Mouse (Mus musculus) kidney, embryonic 15.5 days (tissue): ENCODE data around the gene Sucla2. TPM values are rescaled to one million over a fixed set of nuclear protein-coding genes. Genes with fewer than 3 reads are reported as not detected.
"Not testable (repeated sequence)": the region's sequence is repeated elsewhere in the genome, so short reads cannot be mapped to it uniquely, and the experiment has no call there.

Experiments used
- ATAC-seq: fragments of 200-750 bp; cut with Nextera tagmentation; replicated peaks from 2 replicates; pipeline ENCODE4 v1.8.0; 2017; ENCODE audit warnings: moderate TSS enrichment; ENCODE audit not compliant: low FRiP score
- H3K27ac ChIP-seq: fragments of 300-500 bp; sonication (generic); 2 replicates; pipeline ENCODE4 v1.5.1; 2015; ENCODE audit warnings: mild to moderate bottlenecking, inconsistent platforms
- H3K27me3 ChIP-seq: fragments of 300-500 bp; sonication (generic); 2 replicates; pipeline ENCODE4 v1.6.1; 2015; ENCODE audit warnings: inconsistent platforms
- H3K36me3 ChIP-seq: fragments of 300-500 bp; sonication (generic); 2 replicates; pipeline ENCODE4 v1.6.1; 2015; ENCODE audit warnings: inconsistent platforms
- H3K4me1 ChIP-seq: fragments of 300-500 bp; sonication (generic); 2 replicates; pipeline ENCODE4 v1.6.1; 2015; ENCODE audit warnings: inconsistent platforms
- H3K4me2 ChIP-seq: fragments of 300-500 bp; sonication (generic); 2 replicates; pipeline ENCODE4 v1.6.1; 2015; ENCODE audit warnings: moderate library complexity, mild to moderate bottlenecking, inconsistent platforms
- H3K4me3 ChIP-seq: fragments of 300-500 bp; sonication (generic); replicated peaks from 2 replicates; pipeline ENCODE4 v1.5.1; 2015; ENCODE audit warnings: mild to moderate bottlenecking, inconsistent platforms
- H3K9ac ChIP-seq: fragments of 300-500 bp; sonication (generic); 2 replicates; pipeline ENCODE4 v1.6.1; 2015; ENCODE audit warnings: mild to moderate bottlenecking, inconsistent platforms
- H3K9me3 ChIP-seq: fragments of 300-500 bp; sonication (generic); replicated peaks from 2 replicates; pipeline ENCODE4 v1.6.1; 2016; ENCODE audit warnings: inconsistent platforms
- WGBS: fragments of 180-500 bp; shearing (Covaris S2); methylation state at CpG from one replicate; pipeline ENCODE4 v1.1.7; 2015; ENCODE audit warnings: mixed read lengths; 5-methylcytosine and 5-hydroxymethylcytosine counted together
- polyA plus RNA-seq: library from polyadenylated mRNA; unstranded; fragments of >200 nt; fragmentation: Nextera tagmentation; extraction: Ambion mirVana; gene quantifications from 2 replicates; pipeline ENCODE4 v1.2.1, GENCODE M21; 2015

Gene Sucla2
- polyA plus RNA-seq, 1 experiment from 2014 or later: 122 TPM

DNA sequence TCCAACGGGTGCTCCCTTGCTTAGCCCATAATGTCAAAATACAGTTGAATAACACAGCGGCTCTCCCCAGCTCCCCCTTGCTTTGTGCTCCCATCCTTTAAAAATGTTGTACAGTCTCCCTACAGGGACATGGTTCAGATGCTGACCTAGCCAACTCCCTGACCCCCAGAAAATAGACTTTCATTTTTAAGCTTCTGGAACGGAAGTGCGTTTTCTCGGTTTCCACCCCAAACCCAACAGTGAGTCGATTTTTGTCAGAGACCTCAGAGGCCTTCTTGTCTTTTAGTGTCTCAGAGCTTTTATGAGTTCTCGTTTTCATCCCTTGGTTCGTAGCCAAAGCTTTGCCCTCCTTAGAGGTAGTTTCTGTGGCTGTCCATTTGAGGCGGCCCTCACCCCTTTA is 23.8 kb upstream of the Sucla2 start:
- Histone ChIP-seq H3K27me3 (no peaks in the 10 kb centered on the region), H3K9ac (no peak overlapping the region), H3K36me3 (no peaks in the 10 kb centered on the region), H3K4me2 (no peak overlapping the region), H3K27ac (no peak overlapping the region), H3K4me3 (no peak overlapping the region), H3K9me3 (no peaks in the 10 kb centered on the region), H3K4me1 (peaks cover 7% of the 10 kb centered on the region; the same call in 1 of the 2 replicates)
- ATAC-seq: no peak
- 83% methylated on average over 9 of the region's 9 CpGs for whole genome bisulfite sequencing

GRCm38 (mm10) chr14:73501721-73502120 is 23.4 kb upstream of the Sucla2 start:
- H3K27me3 ChIP-seq: no peaks in the 10 kb centered on the region
- H3K9me3 ChIP-seq: no peaks in the 10 kb centered on the region
- H3K9ac ChIP-seq: no peak overlapping the region
- H3K4me2 ChIP-seq: no peak overlapping the region
- WGBS: 72% methylated on average over 6 of the region's 6 CpGs
- H3K36me3 ChIP-seq: no peaks in the 10 kb centered on the region
- H3K27ac ChIP-seq: no peak overlapping the region
- peaks cover 7% of the 10 kb centered on the region; the same call in 1 of the 2 replicates for H3K4me1 ChIP-seq
- no peak for ATAC-seq
- no peak overlapping the region for H3K4me3 ChIP-seq

- Histone ChIP-seq H3K4me2 (no peak overlapping the region), H3K27ac (no peak overlapping the region; the same call in 1 of the 2 replicates), H3K9me3 (no peaks in the 10 kb centered on the region), H3K4me1 (peaks cover 7% of the 10 kb centered on the region; the same call in 1 of the 2 replicates), H3K27me3 (no peaks in the 10 kb centered on the region), H3K4me3 (no peak overlapping the region), H3K9ac (no peak overlapping the region), H3K36me3 (no peaks in the 10 kb centered on the region)
- WGBS: 22% methylated on average over 7 of the region's 7 CpGs
- ATAC-seq: no peak
Measured at GRCm38 (mm10) chr14:73502591-73503184, 22.4 kb upstream of the Sucla2 start.

- peaks cover 7% of the 10 kb centered on the region; the same call in 1 of the 2 replicates for H3K4me1 ChIP-seq
- H3K9ac ChIP-seq: no peak overlapping the region
- no peaks in the 10 kb centered on the region for H3K36me3 ChIP-seq
- no peak overlapping the region for H3K4me3 ChIP-seq
- no peak overlapping the region for H3K4me2 ChIP-seq
- no peaks in the 10 kb centered on the region for H3K9me3 ChIP-seq
- H3K27ac ChIP-seq: 0 out of 2 replicates have a peak overlapping the region, but pooled peaks have one; percentile 13
- no peak for ATAC-seq
- H3K27me3 ChIP-seq: no peaks in the 10 kb centered on the region
- WGBS: 59% methylated on average over 13 of the region's 13 CpGs
Measured at GRCm38 (mm10) chr14:73503237-73503933, 21.7 kb upstream of the Sucla2 start.

DNA sequence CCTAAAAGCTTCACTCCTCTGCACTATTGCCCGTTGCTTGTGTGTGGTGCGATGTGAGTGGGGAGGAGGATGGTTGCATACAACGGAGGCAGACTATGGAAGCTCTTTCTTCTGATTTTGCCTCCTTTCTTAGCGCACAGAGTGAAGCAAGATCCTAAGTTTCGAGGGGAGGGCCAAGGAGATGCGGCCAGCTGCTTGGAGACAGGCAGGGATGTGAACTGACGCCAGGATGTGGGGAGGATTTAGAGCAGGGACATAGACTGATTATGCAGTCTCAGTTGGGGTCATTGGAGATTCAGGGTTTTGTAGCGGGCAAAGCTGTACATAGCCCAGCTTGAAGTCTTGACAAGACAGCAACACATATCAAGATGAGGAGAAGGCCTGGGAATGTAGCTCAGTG is 18.8 kb upstream of the Sucla2 start:
- Histone ChIP-seq H3K27ac (no peak overlapping the region), H3K36me3 (no peaks in the 10 kb centered on the region), H3K4me3 (no peak overlapping the region), H3K27me3 (no peaks in the 10 kb centered on the region), H3K4me2 (no peak overlapping the region), H3K9ac (no peak overlapping the region), H3K9me3 (no peaks in the 10 kb centered on the region), H3K4me1 (peaks cover 16% of the 10 kb centered on the region)
- no peak for ATAC-seq
- 70% methylated on average over 8 of the region's 8 CpGs for WGBS

DNA sequence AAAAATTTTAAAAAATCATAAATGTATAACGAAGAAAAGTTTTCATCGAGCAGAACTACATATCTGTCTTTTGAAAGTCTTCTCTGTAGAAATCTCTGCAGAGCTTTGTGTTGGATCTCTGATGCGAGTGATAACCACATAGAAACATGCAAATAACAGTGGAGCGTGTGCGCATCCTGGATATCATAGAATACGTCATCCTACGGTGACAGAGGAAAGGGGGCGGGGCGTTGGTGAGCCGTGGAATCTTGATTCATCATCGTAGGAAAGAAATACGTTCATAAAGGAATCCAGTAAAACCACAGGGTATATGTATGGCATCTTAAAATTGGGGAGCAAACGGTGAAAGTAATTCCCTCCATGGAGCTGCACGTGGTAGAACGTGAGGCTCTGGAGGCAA is 17.9 kb upstream of the Sucla2 start:
- Histone ChIP-seq H3K4me3 (no peak overlapping the region), H3K4me1 (peaks cover 16% of the 10 kb centered on the region), H3K4me2 (no peak overlapping the region), H3K9ac (no peak overlapping the region), H3K9me3 (no peaks in the 10 kb centered on the region), H3K27me3 (no peaks in the 10 kb centered on the region), H3K27ac (no peak overlapping the region), H3K36me3 (peaks cover 4% of the 10 kb centered on the region)
- WGBS: 86% methylated on average over 15 of the region's 15 CpGs
- no peak for ATAC-seq

- Histone ChIP-seq H3K4me1 (peaks cover 16% of the 10 kb centered on the region), H3K9ac (no peak overlapping the region), H3K27ac (no peak overlapping the region), H3K36me3 (peaks cover 11% of the 10 kb centered on the region), H3K4me3 (no peak overlapping the region), H3K4me2 (no peak overlapping the region), H3K9me3 (no peaks in the 10 kb centered on the region), H3K27me3 (no peaks in the 10 kb centered on the region)
- 69% methylated on average over 11 of the region's 11 CpGs for WGBS
- ATAC-seq: no peak
Measured at GRCm38 (mm10) chr14:73507702-73508376, 17.3 kb upstream of the Sucla2 start.

GRCm38 (mm10) chr14:73508630-73509395 is 16.3 kb upstream of the Sucla2 start:
- H3K36me3 ChIP-seq: peaks cover 19% of the 10 kb centered on the region
- H3K4me1 ChIP-seq: peaks cover 13% of the 10 kb centered on the region
- H3K9ac ChIP-seq: no peak overlapping the region
- no peaks in the 10 kb centered on the region for H3K9me3 ChIP-seq
- no peak overlapping the region for H3K4me3 ChIP-seq
- no peak overlapping the region for H3K4me2 ChIP-seq
- no peaks in the 10 kb centered on the region for H3K27me3 ChIP-seq
- no peak for ATAC-seq
- 90% methylated on average over 6 of the region's 6 CpGs for WGBS
- no peak overlapping the region for H3K27ac ChIP-seq

GRCm38 (mm10) chr14:73509765-73510423 is 15.2 kb upstream of the Sucla2 start, which contains the start of gene Med4:
Gene Med4 (plus strand): TSS chr14:73510025.
- Histone ChIP-seq H3K4me3 (peak within 1 kb of the TSS; percentile 99), H3K27me3 (no peaks in the 10 kb centered on the region), H3K4me2 (peak within 1 kb of the TSS; percentile 83), H3K9ac (peak within 1 kb of the TSS; percentile 93), H3K4me1 (peaks cover 13% of the 10 kb centered on the region), H3K9me3 (no peaks in the 10 kb centered on the region), H3K27ac (peak within 1 kb of the TSS; percentile 58), H3K36me3 (peaks cover 25% of the 10 kb centered on the region)
- peak; percentile 97 for ATAC-seq
- under 1% methylated on average over 41 of the region's 41 CpGs for WGBS

DNA sequence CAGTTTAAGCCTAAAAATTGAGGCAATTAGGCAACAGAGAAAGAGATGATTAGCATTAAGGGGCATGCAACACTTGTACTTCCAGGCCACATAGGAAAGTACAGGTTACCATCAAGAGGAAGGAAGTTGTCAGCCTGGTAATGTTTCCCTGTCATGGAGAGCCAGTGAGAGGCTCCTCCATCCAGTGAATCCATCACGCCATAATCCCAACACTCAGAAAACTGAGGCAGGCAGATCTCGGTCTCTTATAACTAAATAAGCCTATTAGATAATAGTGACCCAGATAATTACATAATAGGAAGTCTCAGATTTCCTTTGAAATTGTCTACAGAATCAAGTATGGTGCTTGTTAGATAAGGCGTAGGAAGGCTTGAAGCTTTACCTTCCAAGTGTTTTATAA is 983 bp upstream of the Sucla2 start:
- peaks cover 4% of the 10 kb centered on the region; the same call in 1 of the 2 replicates for H3K4me1 ChIP-seq
- no peaks in the 10 kb centered on the region for H3K9me3 ChIP-seq
- no peak overlapping the region for H3K4me3 ChIP-seq
- peak overlapping the region; percentile 50 for H3K4me2 ChIP-seq
- no peak overlapping the region for H3K27ac ChIP-seq
- 70% methylated on average over 3 of the region's 3 CpGs for WGBS
- H3K9ac ChIP-seq: 0 out of 2 replicates have a peak overlapping the region, but pooled peaks have one; percentile 7
- ATAC-seq: no peak
- H3K27me3 ChIP-seq: no peaks in the 10 kb centered on the region
- no peaks in the 10 kb centered on the region for H3K36me3 ChIP-seq

DNA sequence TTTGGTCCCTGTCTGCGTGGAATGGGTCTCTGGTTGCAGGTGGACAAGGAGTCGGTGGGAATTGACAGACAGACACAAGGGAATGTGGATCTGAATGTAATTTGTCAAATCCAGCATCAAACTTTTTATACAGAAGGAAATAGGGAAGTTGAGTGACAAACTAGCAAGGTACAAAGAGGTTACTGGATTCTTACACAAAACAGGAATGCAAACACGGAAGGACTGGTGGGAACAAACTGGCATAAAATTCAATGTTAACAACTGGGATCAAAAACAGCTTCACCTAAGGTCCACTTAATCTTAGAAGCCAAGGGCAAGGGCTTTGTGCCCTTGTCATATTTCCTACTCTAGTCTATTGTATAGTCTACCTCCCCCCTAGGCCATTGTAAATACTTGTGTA is 3.5 kb downstream of the Sucla2 start:
- H3K4me2 ChIP-seq, H3K4me1 ChIP-seq, H3K36me3 ChIP-seq, H3K4me3 ChIP-seq, ATAC-seq, H3K27ac ChIP-seq, H3K9me3 ChIP-seq, H3K9ac ChIP-seq, H3K27me3 ChIP-seq: not testable (repeated sequence)
- 90% methylated on average over 3 of the region's 3 CpGs for WGBS
